In genomic region chr13:14670342-14670741, GRCm38 (mm10) we compare ENCODE assay signal across 9 mouse cellular contexts. TPM values are rescaled to one million over a fixed set of nuclear protein-coding genes. Genes with fewer than 3 reads are reported as not detected.
DNase-seq lines count a peak whose midpoint lies in the region; ATAC-seq lines count a peak whose summit lies in the region.
"Had no signal": no experiment of that assay in that cellular context is flagged by ENCODE, and none has a peak within 500 bp of the region (broad histone marks: within the 10 kb centered on the region; RNA-seq: fewer than 3 reads in every experiment).

No protein-coding gene starts in this region.

- WGBS in midbrain, embryonic 16.5 days = 21% methylated on average over 2 of the region's 2 CpGs

- no peaks in the 10 kb centered on the region for H3K9me3 ChIP-seq in midbrain, embryonic 16.5 days (replicated peaks; ENCODE audit: control insufficient read depth, low read length, poor library complexity, severe bottlenecking)
- H3K9me3 ChIP-seq: limb, embryonic 15.5 days had no signal

- no peak overlapping the region for H3K27ac ChIP-seq in midbrain, embryonic 16.5 days (ENCODE audit: low read length)
- H3K27ac ChIP-seq: limb, embryonic 15.5 days had no signal

- no peaks in the 10 kb centered on the region for H3K36me3 ChIP-seq in midbrain, embryonic 16.5 days (ENCODE audit: control insufficient read depth, insufficient read depth, low read length)
- H3K36me3 ChIP-seq: limb, embryonic 15.5 days had no signal

- no peaks in the 10 kb centered on the region for H3K27me3 ChIP-seq in midbrain, embryonic 16.5 days (ENCODE audit: control insufficient read depth, insufficient read depth, low read depth, low read length)
- H3K27me3 ChIP-seq: limb, embryonic 15.5 days had no signal

- no peak overlapping the region for H3K4me3 ChIP-seq in midbrain, embryonic 16.5 days (ENCODE audit: low read depth, low read length)
- H3K4me3 ChIP-seq: limb, embryonic 15.5 days had no signal

- H3K9ac ChIP-seq in midbrain, embryonic 16.5 days (ENCODE audit: low read depth, low read length) = no peak overlapping the region
- H3K9ac ChIP-seq: limb, embryonic 15.5 days had no signal

- peak; percentile 37 to 48 for DNase-seq in cerebellum, postnatal 14 days
- DNase-seq in cerebellum, adult 9-11 months = no peak
- peak; percentile 28 for DNase-seq in lung, postnatal 10 days
- DNase-seq in lung, adult 18-20 months = no peak
- DNase-seq in frontal cortex, adult 2 months (ENCODE audit: extremely low spot score in 1 of 2, low spot score in 1 of 2) = peak; percentile 13 to 75
- DNase-seq in cerebellum, adult 11-12 months = no peak
- no peak for DNase-seq in thymus, adult 18-20 months

- no peak overlapping the region for H3K4me2 ChIP-seq in midbrain, embryonic 16.5 days (ENCODE audit: low read length)
- H3K4me2 ChIP-seq: limb, embryonic 15.5 days had no signal

- no peaks in the 10 kb centered on the region for H3K4me1 ChIP-seq in midbrain, embryonic 16.5 days (ENCODE audit: control insufficient read depth, insufficient read depth, low read length)
- H3K4me1 ChIP-seq: limb, embryonic 15.5 days had no signal

- peak; percentile 66; the same call in 1 of the 2 replicates for ATAC-seq in midbrain, embryonic 16.5 days

RNA-seq across cellular contexts. Expression of gene AW209491, which starts 40.4 kb away (rescaled TPM):
- 15.6 and 16.7 TPM in 2 replicates for polyA plus RNA-seq in frontal cortex, adult 2 months (2012; rRNA removed)
- 49.9 and 59.5 TPM in 2 replicates for polyA plus RNA-seq in midbrain, embryonic 16.5 days (2015; fragmentation: Nextera tagmentation; extraction: Ambion mirVana)

RNA-seq across cellular contexts. Expression of gene Psma2, which starts 57.3 kb away (rescaled TPM):
- polyA plus RNA-seq in frontal cortex, adult 2 months (2012; rRNA removed) = 67.7 and 68.3 TPM in 2 replicates
- 159 and 168 TPM in 2 replicates for polyA plus RNA-seq in midbrain, embryonic 16.5 days (2015; fragmentation: Nextera tagmentation; extraction: Ambion mirVana)

RNA-seq across cellular contexts. Expression of gene Mrpl32, which starts 57.4 kb away (rescaled TPM):
- polyA plus RNA-seq in frontal cortex, adult 2 months (2012; rRNA removed) = 32.8 and 33.1 TPM in 2 replicates
- polyA plus RNA-seq in midbrain, embryonic 16.5 days (2015; fragmentation: Nextera tagmentation; extraction: Ambion mirVana) = 107 and 110 TPM in 2 replicates

Comparison
In these comparisons a context has a peak if more than half of its experiments do, and no peak if none do; other contexts are left out.
1. DNase-seq: peak in cerebellum, postnatal 14 days (2 of 2), lung, postnatal 10 days (single experiment) and frontal cortex, adult 2 months (2 of 2); none in cerebellum, adult 9-11 months (single experiment), lung, adult 18-20 months (0 of 2), cerebellum, adult 11-12 months (single experiment) and thymus, adult 18-20 months (0 of 2).